Mouse (Mus musculus) forebrain, postnatal 0 days (tissue): ENCODE measurements around the gene Nsf. TPM values are rescaled to one million over a fixed set of nuclear protein-coding genes. Genes with fewer than 3 reads are reported as not detected.

Source experiments
- ATAC-seq: fragments of 200-750 bp; cut with Nextera tagmentation; 2 replicates; pipeline ENCODE4 v1.8.0; 2017; ENCODE audit warnings: mild to moderate bottlenecking, moderate library complexity
- DNase-seq: peaks from one replicate; pipeline ENCODE4 v3.0.0-alpha.2; 2015
- H3K27ac ChIP-seq: fragments of 300-500 bp; sonication (generic); 2 replicates; pipeline ENCODE4 v1.5.1; 2014; ENCODE audit warnings: low read depth, mild to moderate bottlenecking, antibody characterized with exemption, low read length, moderate library complexity, mixed read lengths
- H3K27me3 ChIP-seq: fragments of 300-500 bp; sonication (generic); 2 replicates; pipeline ENCODE4 v1.6.1; 2014; ENCODE audit warnings: mild to moderate bottlenecking, low read length, mixed read lengths; ENCODE audit not compliant: insufficient read depth
- H3K36me3 ChIP-seq: fragments of 300-500 bp; sonication (generic); 2 replicates; pipeline ENCODE4 v1.6.1; 2014; ENCODE audit warnings: mild to moderate bottlenecking, moderate library complexity; ENCODE audit not compliant: insufficient read depth
- H3K4me1 ChIP-seq: fragments of 300-500 bp; sonication (generic); 2 replicates; pipeline ENCODE4 v1.6.1; 2014; ENCODE audit warnings: antibody characterized with exemption; ENCODE audit not compliant: insufficient read depth
- H3K4me2 ChIP-seq: fragments of 300-500 bp; sonication (generic); 2 replicates; pipeline ENCODE4 v1.6.1; 2014; ENCODE audit warnings: low read depth, mild to moderate bottlenecking, moderate library complexity
- H3K4me3 ChIP-seq: fragments of 300-500 bp; sonication (generic); 2 replicates; pipeline ENCODE4 v1.5.1; 2014; ENCODE audit warnings: low read depth, low read length, mixed read lengths
- H3K9ac ChIP-seq: fragments of 300-500 bp; sonication (generic); 2 replicates; pipeline ENCODE4 v1.6.1; 2014; ENCODE audit warnings: mild to moderate bottlenecking
- H3K9me3 ChIP-seq: fragments of 300-500 bp; sonication (generic); 2 replicates; pipeline ENCODE4 v1.6.1; 2016; ENCODE audit warnings: low read length
- CTCF ChIP-seq: sonication (generic); IDR thresholded peaks from 2 replicates; pipeline ENCODE4 v1.5.1; 2016; ENCODE audit warnings: antibody characterized with exemption, control low read depth, low read depth
- WGBS: fragments of 180-500 bp; shearing (Covaris S2); extraction: QIAGEN DNeasy Blood & Tissue Kit; methylation state at CpG from one replicate; pipeline ENCODE4 v1.1.7; 2014; 5-methylcytosine and 5-hydroxymethylcytosine counted together
- polyA plus RNA-seq: library from polyadenylated mRNA; unstranded; fragments of >200 nt; fragmentation: Nextera tagmentation; extraction: Ambion mirVana; gene quantifications from 2 replicates; pipeline ENCODE4 v1.2.1, GENCODE M21; 2015
- total RNA-seq: library from RNA; depleted of rRNA; stranded (reverse); fragments of >200 nt; gene quantifications from 2 replicates; pipeline ENCODE4 v1.2.3, GENCODE M21; 2014

Nsf gene
- total and polyA plus RNA-seq, 2 experiments from 2014 or later = 134 to 184 TPM

DNA sequence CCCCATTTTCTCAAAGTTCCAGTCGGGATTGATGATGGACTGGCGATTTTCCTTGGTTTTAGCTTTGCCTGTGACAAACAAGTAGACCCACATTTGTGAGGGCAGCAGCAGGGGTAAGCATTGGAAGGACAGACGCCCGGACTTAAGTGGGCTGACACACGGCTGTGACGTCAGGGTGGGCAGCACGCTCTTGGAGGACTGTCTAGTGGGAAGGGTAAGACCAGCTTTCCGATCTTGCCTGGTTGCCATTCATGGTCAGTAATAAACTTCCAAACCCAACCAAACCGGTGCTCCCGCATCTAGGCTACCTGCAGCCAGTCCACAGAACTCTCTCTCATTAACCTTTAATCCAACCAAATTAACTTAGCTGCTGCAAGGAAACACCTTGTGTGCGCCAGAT is 43.3 kb downstream of the Nsf start:
- Histone ChIP-seq H3K27me3 (no peaks in the 10 kb centered on the region), H3K9ac (no peak overlapping the region), H3K4me1 (no peaks in the 10 kb centered on the region), H3K36me3 (peaks cover 39% of the 10 kb centered on the region), H3K27ac (no peak overlapping the region), H3K4me3 (no peak overlapping the region), H3K9me3 (no peaks in the 10 kb centered on the region), H3K4me2 (no peak overlapping the region)
- ATAC-seq = no peak
- no peak for TF ChIP-seq CTCF
- WGBS = 93% methylated on average over 11 of the region's 11 CpGs
- DNase-seq = no peak

DNA sequence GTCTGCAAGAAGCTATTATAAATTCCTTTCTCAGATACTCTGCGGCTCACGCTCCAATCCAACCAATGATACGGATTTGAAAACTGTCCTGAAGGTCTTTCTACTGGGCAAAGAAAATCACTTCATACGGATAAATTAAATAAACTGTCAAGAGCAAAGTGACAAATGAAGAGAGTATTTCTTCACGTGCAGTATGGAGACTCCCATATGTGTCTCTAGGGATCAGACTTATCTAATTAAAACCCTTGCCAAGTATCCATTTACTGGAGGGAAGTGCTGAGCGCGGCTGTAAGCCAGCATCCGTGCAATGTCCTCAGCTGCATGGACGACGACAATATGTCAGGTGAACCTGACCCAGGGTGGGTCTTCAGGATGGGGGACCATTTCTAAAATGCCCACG is 44.0 kb downstream of the Nsf start:
- no peaks in the 10 kb centered on the region for H3K4me1 ChIP-seq
- DNase-seq (no peak), ATAC-seq (no peak)
- H3K36me3 ChIP-seq = peaks cover 38% of the 10 kb centered on the region
- 83% methylated on average over 11 of the region's 11 CpGs for WGBS
- no peaks in the 10 kb centered on the region for H3K27me3 ChIP-seq
- H3K9me3 ChIP-seq = no peaks in the 10 kb centered on the region
- no peak overlapping the region for H3K27ac ChIP-seq
- no peak overlapping the region for H3K4me2 ChIP-seq
- H3K4me3 ChIP-seq = no peak overlapping the region
- no peak for TF ChIP-seq CTCF
- no peak overlapping the region for H3K9ac ChIP-seq

GRCm38 (mm10) chr11:103909396-103909795 is 44.5 kb downstream of the Nsf start:
- 79% methylated on average over 12 of the region's 12 CpGs for WGBS
- no peak overlapping the region for H3K4me3 ChIP-seq
- H3K9ac ChIP-seq = no peak overlapping the region
- H3K27ac ChIP-seq = no peak overlapping the region
- DNase-seq (no peak), ATAC-seq (no peak)
- no peaks in the 10 kb centered on the region for H3K27me3 ChIP-seq
- no peaks in the 10 kb centered on the region for H3K4me1 ChIP-seq
- no peak overlapping the region for H3K4me2 ChIP-seq
- H3K36me3 ChIP-seq = peaks cover 34% of the 10 kb centered on the region
- no peaks in the 10 kb centered on the region for H3K9me3 ChIP-seq
- TF ChIP-seq CTCF = no peak

DNA sequence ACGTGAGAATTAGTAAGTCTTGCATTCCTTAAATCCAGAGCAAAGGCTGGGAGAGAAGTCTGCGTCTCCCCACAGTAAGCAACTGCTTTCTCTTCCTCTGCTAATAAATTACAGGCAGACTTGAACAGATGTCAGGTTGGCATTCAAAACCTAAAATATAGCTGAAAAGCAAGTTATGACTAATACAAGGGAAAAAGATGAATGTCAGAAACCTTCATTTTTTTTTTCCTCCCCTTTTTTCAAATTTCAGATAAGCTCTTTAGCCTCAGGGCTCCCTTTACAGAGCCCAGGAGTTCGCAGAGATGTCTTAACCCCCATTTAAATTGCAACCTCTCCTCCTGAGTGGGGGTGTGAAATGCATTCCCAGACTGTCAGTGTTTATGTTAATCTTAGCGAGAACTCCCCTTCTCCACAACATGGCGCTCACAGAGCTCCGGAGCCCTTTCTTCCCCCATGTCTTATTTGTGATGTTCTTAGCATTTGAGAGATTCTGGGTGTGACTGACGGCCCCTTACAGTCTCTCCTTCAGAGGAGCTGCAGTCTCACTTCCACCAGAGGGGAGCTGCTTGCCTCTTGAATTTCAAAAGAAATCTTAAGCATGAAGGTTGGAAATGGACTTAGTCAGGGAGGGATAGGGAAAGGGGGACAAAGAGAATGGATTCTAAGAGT is 47.7 kb downstream of the Nsf start:
- H3K4me2 ChIP-seq = no peak overlapping the region
- H3K9me3 ChIP-seq = no peaks in the 10 kb centered on the region
- H3K4me1 ChIP-seq = no peaks in the 10 kb centered on the region
- no peak overlapping the region for H3K9ac ChIP-seq
- peak; percentile 34 for DNase-seq
- ATAC-seq = peak; percentile 65
- no peaks in the 10 kb centered on the region for H3K27me3 ChIP-seq
- whole genome bisulfite sequencing = 38% methylated on average over 7 of the region's 7 CpGs
- H3K4me3 ChIP-seq = no peak overlapping the region
- H3K27ac ChIP-seq = 0 out of 2 replicates have a peak overlapping the region, but pooled peaks have one; percentile 41
- 0 out of 2 replicates have a peak, but pooled peaks have one; percentile 16 for TF ChIP-seq CTCF
- peaks cover 15% of the 10 kb centered on the region; the same call in 1 of the 2 replicates for H3K36me3 ChIP-seq

- no peaks in the 10 kb centered on the region for H3K9me3 ChIP-seq
These were observed 48.4 kb downstream of the Nsf start for GRCm38 (mm10) chr11:103905506-103905905.

GRCm38 (mm10) chr11:103901581-103901966 is 52.3 kb downstream of the Nsf start:
- 92% methylated on average over 4 of the region's 4 CpGs for WGBS
- ATAC-seq = no peak
- no peak for TF ChIP-seq CTCF
- Histone ChIP-seq H3K4me2 (no peak overlapping the region), H3K27me3 (no peaks in the 10 kb centered on the region), H3K4me1 (no peaks in the 10 kb centered on the region), H3K9ac (no peak overlapping the region), H3K27ac (no peak overlapping the region), H3K36me3 (0 out of 2 replicates have a peak, but pooled peaks cover 11% of the 10 kb centered on the region), H3K4me3 (no peak overlapping the region), H3K9me3 (no peaks in the 10 kb centered on the region)
- DNase-seq = no peak

More at GRCm38 (mm10) chr11:103905506-103905905, 48.4 kb downstream of the Nsf start:
- H3K36me3 ChIP-seq = peaks cover 15% of the 10 kb centered on the region; the same call in 1 of the 2 replicates
- no peaks in the 10 kb centered on the region for H3K4me1 ChIP-seq
- no peak for DNase-seq
- H3K27ac ChIP-seq = no peak overlapping the region
- H3K4me2 ChIP-seq = no peak overlapping the region
- TF ChIP-seq CTCF = no peak
- ATAC-seq = no peak
- H3K4me3 ChIP-seq = no peak overlapping the region
- no peak overlapping the region for H3K9ac ChIP-seq
- 79% methylated on average over 9 of the region's 9 CpGs for WGBS
- no peaks in the 10 kb centered on the region for H3K27me3 ChIP-seq

- Histone ChIP-seq H3K4me2 (no peak overlapping the region), H3K4me3 (no peak overlapping the region), H3K9ac (no peak overlapping the region), H3K27ac (no peak overlapping the region), H3K4me1 (no peaks in the 10 kb centered on the region), H3K9me3 (no peaks in the 10 kb centered on the region), H3K36me3 (0 out of 2 replicates have a peak, but pooled peaks cover 11% of the 10 kb centered on the region), H3K27me3 (no peaks in the 10 kb centered on the region)
- TF ChIP-seq CTCF = no peak
- DNase-seq (no peak), ATAC-seq (no peak)
- 67% methylated on average over 20 of the region's 20 CpGs for WGBS
These were observed 52.9 kb downstream of the Nsf start for GRCm38 (mm10) chr11:103900803-103901580.
